Mouse (Mus musculus) heart, embryonic 12.5 days (tissue): Measurements from ENCODE around the gene Gab2. TPM values are rescaled to one million over a fixed set of nuclear protein-coding genes. Genes with fewer than 3 reads are reported as not detected.

ENCODE experiments used
- ATAC-seq: fragments of 200-750 bp; cut with Nextera tagmentation; 2 replicates; pipeline ENCODE4 v1.8.0; 2017; ENCODE audit warnings: moderate TSS enrichment, moderate library complexity; ENCODE audit not compliant: insufficient number of reproducible peaks, low FRiP score
- H3K27ac ChIP-seq: fragments of 300-500 bp; sonication (generic); 2 replicates; pipeline ENCODE4 v1.5.1; 2016; ENCODE audit warnings: mild to moderate bottlenecking, moderate library complexity; ENCODE audit not compliant: poor library complexity, severe bottlenecking
- H3K27me3 ChIP-seq: fragments of 300-500 bp; sonication (generic); replicated peaks from 2 replicates; pipeline ENCODE4 v1.6.1; 2016; ENCODE audit warnings: mild to moderate bottlenecking, moderate library complexity
- H3K36me3 ChIP-seq: fragments of 300-500 bp; sonication (generic); 2 replicates; pipeline ENCODE4 v1.6.1; 2016; ENCODE audit warnings: mild to moderate bottlenecking, moderate library complexity
- H3K4me1 ChIP-seq: fragments of 300-500 bp; sonication (generic); replicated peaks from 2 replicates; pipeline ENCODE4 v1.6.1; 2016; ENCODE audit warnings: mild to moderate bottlenecking
- H3K4me2 ChIP-seq: fragments of 300-500 bp; sonication (generic); 2 replicates; pipeline ENCODE4 v1.6.1; 2016; ENCODE audit warnings: mild to moderate bottlenecking, moderate library complexity
- H3K4me3 ChIP-seq: fragments of 300-500 bp; sonication (generic); 2 replicates; pipeline ENCODE4 v1.5.1; 2016; ENCODE audit warnings: mild to moderate bottlenecking
- H3K9ac ChIP-seq: fragments of 300-500 bp; sonication (generic); 2 replicates; pipeline ENCODE4 v1.6.1; 2016; ENCODE audit warnings: mild to moderate bottlenecking, moderate library complexity
- H3K9me3 ChIP-seq: fragments of 300-500 bp; sonication (generic); replicated peaks from 2 replicates; pipeline ENCODE4 v1.6.1; 2016; ENCODE audit warnings: mild to moderate bottlenecking, moderate library complexity
- WGBS: fragments of 180-500 bp; shearing (Covaris S2); methylation state at CpG from one replicate; pipeline ENCODE4 v1.1.7; 2016; 5-methylcytosine and 5-hydroxymethylcytosine counted together
- polyA plus RNA-seq: library from polyadenylated mRNA; unstranded; fragments of >200 nt; fragmentation: Nextera tagmentation; extraction: Ambion mirVana; gene quantifications from 2 replicates; pipeline ENCODE4 v1.2.1, GENCODE M21; 2016

The Gab2 gene
- polyA plus RNA-seq, 1 experiment from 2014 or later: 11.5 TPM

DNA sequence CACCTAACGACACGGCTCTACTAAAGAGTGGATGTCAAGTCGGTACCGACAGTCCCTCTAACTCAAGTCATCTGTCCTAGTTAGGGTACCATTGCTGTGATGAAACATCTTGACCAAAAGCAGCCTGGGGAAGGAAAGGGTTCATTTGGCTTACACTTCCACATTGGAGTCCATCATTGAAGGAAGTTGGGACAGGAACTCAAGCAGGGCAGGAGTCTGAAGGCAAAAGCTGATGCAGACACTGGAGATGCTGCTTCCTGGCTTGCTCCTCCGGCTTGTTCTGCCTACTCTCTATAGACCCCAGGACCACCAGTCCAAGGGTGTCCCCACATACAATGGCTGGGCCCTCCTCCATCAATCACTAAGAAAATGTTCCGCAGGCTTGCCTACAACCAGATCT, 234.3 kb downstream of the Gab2 start:
- H3K4me1 ChIP-seq: 0 out of 2 replicates have a peak, but pooled peaks cover 3% of the 10 kb centered on the region
- WGBS: 81% methylated on average over 6 of the region's 6 CpGs

DNA sequence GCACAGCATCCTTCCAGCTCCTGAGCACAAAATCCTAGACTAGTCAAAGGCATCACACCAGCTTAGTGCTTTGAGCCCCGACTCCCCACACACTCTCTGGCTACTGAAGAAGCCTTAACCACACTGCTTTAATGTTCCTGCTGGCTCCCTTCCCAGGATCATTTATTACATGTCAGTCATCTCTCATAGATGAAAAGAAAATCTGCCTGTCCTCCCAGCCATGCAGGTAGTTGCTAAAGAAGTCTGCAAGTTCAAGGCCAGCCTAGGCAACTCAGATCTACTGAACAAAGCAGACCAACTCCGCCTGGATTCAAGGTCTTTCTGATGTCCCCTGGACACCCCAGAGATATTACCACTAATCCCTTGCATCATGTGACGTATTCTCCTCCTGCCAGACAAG, 236.3 kb downstream of the Gab2 start:
- Histone ChIP-seq H3K4me3 (no peak overlapping the region), H3K27ac (no peak overlapping the region), H3K4me2 (no peak overlapping the region), H3K27me3 (no peaks in the 10 kb centered on the region), H3K9me3 (no peaks in the 10 kb centered on the region), H3K36me3 (0 out of 2 replicates have a peak, but pooled peaks cover 13% of the 10 kb centered on the region), H3K4me1 (0 out of 2 replicates have a peak, but pooled peaks cover 3% of the 10 kb centered on the region), H3K9ac (no peak overlapping the region)
- 83% methylated on average over 3 of the region's 3 CpGs for WGBS
- ATAC-seq: no peak

More for the DNA sequence above, 234.3 kb downstream of the Gab2 start:
- no peak overlapping the region for H3K4me2 ChIP-seq
- no peak for ATAC-seq
- no peaks in the 10 kb centered on the region for H3K9me3 ChIP-seq
- H3K9ac ChIP-seq: no peak overlapping the region
- peaks cover 29% of the 10 kb centered on the region for H3K36me3 ChIP-seq
- H3K4me3 ChIP-seq: no peak overlapping the region
- H3K27me3 ChIP-seq: no peaks in the 10 kb centered on the region
- no peak overlapping the region for H3K27ac ChIP-seq

DNA sequence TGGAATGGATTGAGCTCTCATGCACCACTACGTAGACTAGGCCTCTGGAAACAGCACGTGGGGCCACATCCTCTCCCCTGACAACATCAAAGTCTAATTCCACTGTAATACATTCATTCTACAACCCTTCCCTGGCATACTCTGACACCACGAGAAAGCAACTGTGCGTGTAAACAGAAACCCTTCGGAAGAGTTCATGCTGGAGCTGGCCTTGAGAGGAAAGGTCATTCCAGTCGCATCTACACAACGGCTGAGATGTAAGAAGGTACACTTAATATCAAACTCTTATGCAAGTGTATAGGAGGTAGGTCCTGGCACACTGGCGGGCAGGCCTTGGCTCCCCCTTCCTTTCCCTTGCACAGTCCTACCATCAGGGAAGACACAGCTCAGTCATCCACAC, 243.0 kb downstream of the Gab2 start:
- WGBS: 88% methylated on average over 8 of the region's 8 CpGs
- Histone ChIP-seq H3K27me3 (peaks cover 48% of the 10 kb centered on the region), H3K9me3 (no peaks in the 10 kb centered on the region; the same call in 1 of the 2 replicates), H3K4me1 (peaks cover 8% of the 10 kb centered on the region), H3K27ac (no peak overlapping the region), H3K9ac (no peak overlapping the region), H3K4me3 (no peak overlapping the region), H3K4me2 (no peak overlapping the region), H3K36me3 (0 out of 2 replicates have a peak, but pooled peaks cover 10% of the 10 kb centered on the region)
- ATAC-seq: no peak

DNA sequence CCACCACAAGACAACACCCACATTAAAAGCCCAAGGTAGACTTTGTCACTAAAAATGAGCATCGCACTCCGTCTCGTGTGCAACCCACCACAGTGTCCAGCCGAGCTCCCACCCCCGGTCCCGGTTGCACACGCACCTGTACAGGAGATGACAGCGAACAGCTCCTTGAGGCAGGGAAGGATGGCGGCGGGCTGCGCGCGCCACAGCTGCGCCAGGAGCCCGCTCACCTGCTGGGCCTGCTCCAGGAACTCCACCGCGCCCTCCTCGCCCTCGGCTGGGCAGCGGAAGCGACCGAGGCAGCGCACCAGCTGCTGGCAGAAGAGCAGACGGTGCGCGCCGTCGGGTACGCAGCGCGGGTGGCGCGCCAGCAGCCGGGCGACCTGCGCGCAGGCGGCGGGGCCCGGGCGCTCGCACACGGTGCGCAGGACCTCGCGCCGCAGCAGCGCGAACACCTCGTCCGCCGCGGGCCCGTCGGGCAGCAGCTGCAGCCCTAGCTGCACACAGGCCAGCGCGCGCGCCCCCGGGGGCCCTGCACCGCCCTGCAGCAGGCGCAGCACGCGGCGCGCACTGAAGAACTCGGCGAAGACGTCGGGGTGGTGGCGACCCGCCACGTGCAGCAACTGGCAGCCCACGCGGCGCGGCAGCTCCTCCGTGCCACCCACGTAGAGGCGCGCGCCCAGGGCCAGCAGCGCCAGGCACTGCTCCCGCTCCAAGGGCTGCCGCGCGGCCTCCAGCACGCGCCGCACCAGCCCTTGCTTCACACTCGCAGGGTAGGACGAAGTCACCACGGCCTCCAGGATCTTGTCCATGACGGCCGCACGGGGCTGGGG, 244.0 kb downstream of the Gab2 start:
- Histone ChIP-seq H3K4me3 (peak overlapping the region; percentile 50), H3K9me3 (no peaks in the 10 kb centered on the region; the same call in 1 of the 2 replicates), H3K9ac (peak overlapping the region; percentile 17; the same call in 1 of the 2 replicates), H3K4me1 (peaks cover 8% of the 10 kb centered on the region), H3K4me2 (peak overlapping the region; percentile 84), H3K36me3 (0 out of 2 replicates have a peak, but pooled peaks cover 10% of the 10 kb centered on the region), H3K27me3 (peaks cover 48% of the 10 kb centered on the region), H3K27ac (no peak overlapping the region)
- WGBS: 11% methylated on average over 89 of the region's 96 CpGs
- ATAC-seq: peak; percentile 40; the same call in 1 of the 2 replicates

DNA sequence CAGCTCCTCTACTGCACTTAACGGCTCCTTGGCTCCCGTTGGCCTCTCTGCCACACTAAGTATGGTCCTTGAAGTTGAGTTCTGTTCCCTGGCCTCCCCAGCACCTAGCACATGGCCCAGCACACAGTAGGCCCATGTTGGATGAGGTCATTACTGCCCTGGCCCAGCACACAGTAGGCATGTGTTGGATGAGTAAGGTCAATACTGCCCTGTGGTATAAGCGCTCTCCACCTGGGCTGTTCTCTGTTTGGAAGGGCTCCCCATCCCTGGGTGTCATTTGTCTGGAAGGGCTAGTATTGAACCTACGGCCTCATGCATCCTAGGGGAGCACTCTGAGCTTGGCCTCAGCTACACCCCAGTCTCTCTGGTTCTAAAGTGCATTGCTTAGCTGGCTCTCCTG, 246.0 kb downstream of the Gab2 start:
- Histone ChIP-seq H3K9me3 (no peaks in the 10 kb centered on the region; the same call in 1 of the 2 replicates), H3K36me3 (0 out of 2 replicates have a peak, but pooled peaks cover 6% of the 10 kb centered on the region), H3K27me3 (peaks cover 48% of the 10 kb centered on the region), H3K4me2 (no peak overlapping the region), H3K4me1 (peaks cover 16% of the 10 kb centered on the region), H3K9ac (no peak overlapping the region), H3K4me3 (no peak overlapping the region), H3K27ac (no peak overlapping the region)
- no peak for ATAC-seq
- WGBS: 91% methylated on average over 4 of the region's 4 CpGs

DNA sequence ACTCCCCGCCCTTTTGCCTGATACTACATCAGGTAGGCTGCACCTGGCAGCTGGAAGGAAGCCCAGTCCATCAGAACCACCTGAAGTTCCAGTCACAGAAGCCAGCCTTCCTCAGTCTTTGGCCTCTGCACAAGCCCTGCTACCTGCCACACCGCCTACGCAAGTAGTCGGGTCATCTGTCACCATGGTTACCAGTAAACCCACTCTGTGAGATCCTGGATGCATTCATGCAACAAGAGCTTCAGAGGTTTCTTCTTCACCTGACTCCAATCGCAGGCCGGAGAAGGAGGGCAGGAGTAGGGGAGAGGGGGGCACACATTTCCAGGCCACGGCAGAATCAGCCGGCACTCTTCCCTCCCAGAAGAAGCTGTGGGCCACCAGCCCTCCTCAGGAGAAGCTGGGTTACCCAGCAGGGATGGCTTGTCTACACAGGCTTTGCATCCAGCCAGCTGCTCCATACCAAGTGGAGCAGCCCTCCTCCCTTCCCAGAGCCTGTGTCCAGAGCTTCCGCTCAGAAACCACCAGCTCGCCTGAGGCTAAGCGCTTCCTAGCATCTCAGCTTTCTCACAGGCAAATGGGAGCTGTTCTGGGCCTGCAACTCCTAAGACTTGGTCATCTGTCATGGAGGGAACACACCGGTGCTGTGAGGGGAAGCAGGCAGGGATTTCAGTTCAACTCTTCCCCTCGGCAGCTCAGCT, 247.7 kb downstream of the Gab2 start:
- H3K27ac ChIP-seq: no peak overlapping the region
- H3K9ac ChIP-seq: no peak overlapping the region
- no peak for ATAC-seq
- peaks cover 28% of the 10 kb centered on the region for H3K4me1 ChIP-seq
- H3K9me3 ChIP-seq: no peaks in the 10 kb centered on the region; the same call in 1 of the 2 replicates
- H3K4me2 ChIP-seq: no peak overlapping the region
- no peaks in the 10 kb centered on the region for H3K36me3 ChIP-seq
- 75% methylated on average over 13 of the region's 13 CpGs for WGBS
- H3K4me3 ChIP-seq: no peak overlapping the region
- H3K27me3 ChIP-seq: peaks cover 40% of the 10 kb centered on the region

DNA sequence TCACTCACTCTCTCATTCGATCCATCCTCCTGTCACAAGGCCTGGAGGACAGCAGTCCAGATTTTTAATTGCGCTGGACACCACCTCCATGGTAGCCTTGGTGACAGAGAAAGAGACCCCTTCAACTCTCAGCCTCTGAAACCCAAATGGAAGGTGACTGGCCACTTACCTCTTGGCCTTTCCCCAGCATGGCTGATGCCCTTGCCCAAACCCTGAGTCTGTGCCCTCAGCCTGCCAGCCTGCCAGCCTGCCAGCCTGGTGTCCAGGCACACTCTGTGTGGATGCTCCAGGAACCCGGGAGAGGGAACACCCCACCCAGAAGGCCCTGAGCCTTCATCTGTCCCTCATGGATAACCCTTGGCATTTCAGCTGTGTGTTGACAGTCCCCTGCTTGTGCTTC, 248.3 kb downstream of the Gab2 start:
- Histone ChIP-seq H3K4me3 (no peak overlapping the region), H3K27ac (no peak overlapping the region), H3K9ac (no peak overlapping the region), H3K27me3 (peaks cover 34% of the 10 kb centered on the region), H3K4me1 (peaks cover 28% of the 10 kb centered on the region), H3K36me3 (no peaks in the 10 kb centered on the region), H3K9me3 (no peaks in the 10 kb centered on the region; the same call in 1 of the 2 replicates), H3K4me2 (no peak overlapping the region)
- 74% methylated on average over 3 of the region's 3 CpGs for WGBS
- no peak for ATAC-seq

DNA sequence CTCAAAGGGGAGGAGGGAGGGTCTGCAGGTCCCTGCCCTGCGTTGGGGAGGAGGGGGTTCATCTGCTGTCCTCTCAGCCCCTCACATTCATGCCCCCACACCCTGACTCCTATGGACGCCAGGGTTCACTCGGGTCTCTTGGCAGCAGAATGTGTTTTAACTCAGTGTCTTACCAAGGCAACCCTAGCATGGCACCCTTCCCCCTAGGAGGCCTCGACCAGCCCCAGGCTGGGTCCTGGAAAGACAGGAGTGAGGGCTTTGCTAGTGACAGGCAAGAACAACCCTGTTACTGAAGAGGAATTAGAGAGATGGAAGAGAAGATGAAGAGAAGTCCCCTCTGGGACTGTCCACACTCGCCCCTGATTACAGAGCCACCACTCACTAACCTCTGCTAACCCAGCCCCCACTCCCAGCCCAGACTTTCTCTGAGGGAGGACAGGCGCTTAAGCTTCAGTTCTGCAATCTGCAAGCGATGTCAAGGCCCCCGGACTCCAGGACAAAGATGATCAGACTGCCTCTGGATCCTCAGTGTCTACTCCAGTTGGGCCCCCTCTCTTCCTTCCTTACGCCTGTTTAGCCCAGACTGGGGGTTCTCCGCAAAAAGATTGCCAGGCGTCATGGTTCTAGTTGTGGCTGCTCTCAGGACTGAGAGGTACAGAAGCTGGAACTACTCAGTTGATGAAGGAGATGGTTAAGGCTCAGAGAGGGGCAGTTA, 249.7 kb downstream of the Gab2 start:
- H3K36me3 ChIP-seq: no peaks in the 10 kb centered on the region
- no peak overlapping the region for H3K27ac ChIP-seq
- ATAC-seq: no peak
- peak overlapping the region; percentile 89 for H3K4me2 ChIP-seq
- peak overlapping the region; percentile 89 for H3K4me3 ChIP-seq
- 60% methylated on average over 11 of the region's 11 CpGs for WGBS
- no peaks in the 10 kb centered on the region; the same call in 1 of the 2 replicates for H3K9me3 ChIP-seq
- H3K9ac ChIP-seq: peak overlapping the region; percentile 72; the same call in 1 of the 2 replicates
- H3K27me3 ChIP-seq: peaks cover 20% of the 10 kb centered on the region
- peaks cover 20% of the 10 kb centered on the region for H3K4me1 ChIP-seq

DNA sequence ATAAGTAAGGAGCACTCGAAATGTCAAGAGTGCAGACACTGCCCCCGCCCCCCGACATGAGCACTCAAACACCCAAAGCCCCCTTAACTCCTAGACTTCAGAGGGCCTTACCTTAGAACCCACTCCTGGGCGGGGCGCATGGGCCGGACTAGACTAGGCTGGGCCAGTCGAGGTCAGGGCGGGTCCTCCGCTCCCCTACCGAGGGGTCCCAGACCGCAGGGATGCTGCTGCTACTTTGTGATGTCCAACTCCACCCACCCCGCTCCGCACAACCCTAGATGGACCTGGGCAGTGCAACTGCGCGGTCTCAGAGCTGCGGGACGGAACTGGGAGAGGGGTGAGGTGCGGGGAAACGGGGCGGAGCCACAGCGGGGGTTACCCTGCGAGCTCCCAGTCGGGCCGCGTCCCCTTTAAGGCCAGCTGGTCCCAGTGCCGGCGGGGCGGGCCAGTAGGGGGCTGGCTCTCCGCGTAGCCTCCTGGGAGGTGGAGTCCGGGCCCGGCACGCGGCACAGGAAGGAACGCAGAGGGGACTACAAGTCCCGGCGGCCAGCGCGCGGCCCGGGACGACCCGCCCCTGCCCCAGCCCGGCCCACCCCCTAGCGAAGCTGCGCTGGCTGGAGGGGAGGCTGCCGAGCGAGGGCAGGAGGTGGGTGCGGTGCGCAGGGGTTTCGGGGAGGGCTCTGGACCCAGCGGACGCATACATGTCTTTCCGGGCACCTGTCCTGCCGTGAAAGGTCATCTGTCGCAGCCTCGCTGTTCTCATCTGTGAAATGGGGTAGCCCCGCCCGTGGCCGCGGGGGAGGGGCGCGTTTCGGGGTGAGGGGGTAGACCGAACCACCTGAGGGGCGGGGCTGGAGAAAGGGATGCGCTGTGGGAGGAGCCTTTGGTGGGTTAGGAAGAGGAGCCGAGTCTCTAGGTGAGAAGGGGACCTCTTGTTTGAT, 250.6 kb downstream of the Gab2 start, which contains the start of the genes Usp35 and Kctd21:
Gene Usp35 (minus strand): TSS at position 295 of the 941 bp plus-strand sequence.
Gene Kctd21 (plus strand): TSS at position 602 of the 941 bp plus-strand sequence.
- Histone ChIP-seq H3K9me3 (no peaks in the 10 kb centered on the region), H3K36me3 (no peaks in the 10 kb centered on the region), H3K4me1 (peaks cover 20% of the 10 kb centered on the region), H3K4me2 (peak within 1 kb of the TSS; percentile 89), H3K4me3 (peak within 1 kb of the TSS; percentile 89), H3K9ac (peak within 1 kb of the TSS; percentile 85), H3K27ac (no peak within 1 kb of the TSS), H3K27me3 (peaks cover 10% of the 10 kb centered on the region)
- under 1% methylated on average over 68 of the region's 68 CpGs for WGBS
- ATAC-seq: peak; percentile 99

DNA sequence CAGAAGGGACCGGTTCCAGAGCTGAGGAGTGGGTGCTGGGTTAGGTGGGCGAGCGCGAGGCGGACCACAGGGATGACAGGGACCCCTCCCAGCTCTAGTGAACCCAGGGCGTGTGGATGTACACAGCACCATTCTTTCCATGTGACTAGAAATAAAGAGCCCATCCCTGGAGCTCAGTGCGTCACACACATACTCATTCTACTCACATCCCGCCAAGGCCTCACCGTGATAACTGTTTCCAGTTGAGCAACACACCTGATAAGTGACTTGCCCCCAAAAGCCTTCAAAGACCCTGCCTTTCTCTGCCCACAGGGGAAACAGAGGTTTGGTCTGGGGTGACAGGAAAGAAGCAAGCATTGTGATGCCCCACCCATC, 251.3 kb downstream of the Gab2 start:
- peak overlapping the region; percentile 89 for H3K4me3 ChIP-seq
- peak overlapping the region; percentile 89 for H3K4me2 ChIP-seq
- H3K9me3 ChIP-seq: no peaks in the 10 kb centered on the region
- WGBS: 6% methylated on average over 9 of the region's 9 CpGs
- H3K27ac ChIP-seq: no peak overlapping the region
- peaks cover 4% of the 10 kb centered on the region for H3K27me3 ChIP-seq
- H3K9ac ChIP-seq: peak overlapping the region; percentile 85
- H3K36me3 ChIP-seq: no peaks in the 10 kb centered on the region
- peaks cover 20% of the 10 kb centered on the region for H3K4me1 ChIP-seq
- ATAC-seq: peak; percentile 13; the same call in 1 of the 2 replicates
